Mouse (Mus musculus): ENCODE data around the gene Chd1l.

DNA sequence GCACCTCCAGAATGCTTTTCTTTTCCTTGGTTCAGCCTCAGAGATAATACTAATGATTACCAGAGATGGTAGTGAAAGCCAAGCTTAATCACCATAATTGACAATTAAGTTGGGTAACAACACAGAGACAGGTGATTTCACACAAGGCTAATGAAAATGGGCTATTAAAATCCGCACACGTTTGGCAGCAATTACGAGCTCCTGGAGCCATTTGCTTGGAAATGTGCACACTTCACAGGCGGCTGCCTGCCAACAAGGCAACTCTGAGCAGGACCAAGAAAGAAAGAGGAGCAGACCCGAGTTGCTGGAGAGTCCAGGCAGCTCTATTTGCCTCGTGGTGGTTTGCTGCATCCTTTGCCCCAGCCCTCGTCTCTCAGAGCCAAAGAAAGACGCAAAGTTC is 84.5 kb downstream of the Chd1l start:
- TF ChIP-seq CTCF (IDR thresholded peaks at IDR 0.05; ENCODE audit: borderline replicate concordance, insufficient read depth, low read length) (no peak), POLR2A (IDR thresholded peaks at IDR 0.05; ENCODE audit: low read depth, low read length) (no peak)
